Mouse (Mus musculus) intestine, embryonic 16.5 days (tissue): ENCODE results near the gene Rtn3. TPM values are rescaled to one million over a fixed set of nuclear protein-coding genes. Genes with fewer than 3 reads are reported as not detected.

Experiments used
- ATAC-seq: fragments of 200-750 bp; cut with Nextera tagmentation; 2 replicates; pipeline ENCODE4 v1.8.0; 2017; ENCODE audit warnings: moderate TSS enrichment, moderate library complexity
- H3K27ac ChIP-seq: fragments of 300-500 bp; sonication (generic); 2 replicates; pipeline ENCODE4 v1.5.1; 2014; ENCODE audit warnings: mild to moderate bottlenecking, low read length
- H3K27me3 ChIP-seq: fragments of 300-500 bp; sonication (generic); replicated peaks from 2 replicates; pipeline ENCODE4 v1.6.1; 2014; ENCODE audit warnings: low read length, control low read depth, mixed read lengths; ENCODE audit not compliant: control insufficient read depth, insufficient read depth
- H3K36me3 ChIP-seq: fragments of 300-500 bp; sonication (generic); 2 replicates; pipeline ENCODE4 v1.6.1; 2014; ENCODE audit warnings: low read length, control low read depth; ENCODE audit not compliant: control insufficient read depth, insufficient read depth
- H3K4me1 ChIP-seq: fragments of 300-500 bp; sonication (generic); 2 replicates; pipeline ENCODE4 v1.6.1; 2014; ENCODE audit warnings: low read length, control low read depth, mixed read lengths; ENCODE audit not compliant: control insufficient read depth, insufficient read depth
- H3K4me2 ChIP-seq: fragments of 300-500 bp; sonication (generic); 2 replicates; pipeline ENCODE4 v1.6.1; 2014; ENCODE audit warnings: low read depth, low read length, control low read depth
- H3K4me3 ChIP-seq: fragments of 300-500 bp; sonication (generic); 2 replicates; pipeline ENCODE4 v1.5.1; 2014; ENCODE audit warnings: mild to moderate bottlenecking, low read length
- H3K9ac ChIP-seq: fragments of 300-500 bp; sonication (generic); 2 replicates; pipeline ENCODE4 v1.6.1; 2014; ENCODE audit warnings: low read depth, low read length
- H3K9me3 ChIP-seq: fragments of 300-500 bp; sonication (generic); 2 replicates; pipeline ENCODE4 v1.6.1; 2016; ENCODE audit warnings: low read length, control low read depth; ENCODE audit not compliant: control insufficient read depth
- WGBS: fragments of 180-500 bp; shearing (Covaris S2); extraction: QIAGEN DNeasy Blood & Tissue Kit; methylation state at CpG from one replicate; pipeline ENCODE4 v1.1.7; 2014; 5-methylcytosine and 5-hydroxymethylcytosine counted together
- polyA plus RNA-seq: library from polyadenylated mRNA; unstranded; fragments of >200 nt; fragmentation: Nextera tagmentation; extraction: Ambion mirVana; gene quantifications from 2 replicates; pipeline ENCODE4 v1.2.1, GENCODE M21; 2015

Gene Rtn3
- polyA plus RNA-seq, 1 experiment from 2014 or later = 127 TPM

DNA sequence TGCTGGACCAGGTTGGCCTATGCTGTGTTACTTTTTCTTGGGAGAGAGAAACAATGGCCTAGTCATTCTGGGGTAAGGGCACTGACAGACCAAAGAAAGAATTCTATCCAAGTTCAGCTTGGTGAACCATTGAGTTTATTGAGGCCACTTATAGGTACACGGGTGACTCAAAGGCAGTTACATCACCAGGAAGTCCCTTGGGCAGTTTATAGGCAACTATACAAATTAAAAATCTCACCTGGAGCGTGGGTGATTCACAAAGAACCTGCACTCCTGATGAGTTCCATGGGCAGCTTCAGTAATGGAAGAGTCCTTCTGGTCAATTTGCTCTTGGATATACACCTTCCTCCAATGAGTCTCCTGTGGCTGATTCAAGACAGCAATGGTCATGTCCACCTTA lies 9.6 kb upstream of the Rtn3 start:
- no peak overlapping the region for H3K4me2 ChIP-seq
- peaks cover 2% of the 10 kb centered on the region; the same call in 1 of the 2 replicates for H3K4me1 ChIP-seq
- no peak overlapping the region for H3K4me3 ChIP-seq
- no peaks in the 10 kb centered on the region for H3K27me3 ChIP-seq
- no peak overlapping the region for H3K9ac ChIP-seq
- WGBS = 83% methylated on average over 2 of the region's 2 CpGs
- H3K36me3 ChIP-seq = no peaks in the 10 kb centered on the region
- peak overlapping the region; percentile 99 for H3K27ac ChIP-seq
- no peak for ATAC-seq
- no peaks in the 10 kb centered on the region for H3K9me3 ChIP-seq

- Histone ChIP-seq H3K9me3 (no peaks in the 10 kb centered on the region), H3K27ac (no peak overlapping the region), H3K9ac (no peak overlapping the region), H3K4me3 (no peak overlapping the region), H3K4me1 (no peaks in the 10 kb centered on the region; the same call in 1 of the 2 replicates), H3K4me2 (no peak overlapping the region), H3K36me3 (no peaks in the 10 kb centered on the region), H3K27me3 (no peaks in the 10 kb centered on the region)
- no peak for ATAC-seq
- 86% methylated on average over 6 of the region's 6 CpGs for WGBS
Observed at GRCm38 (mm10) chr19:7491960-7492359, 8.9 kb upstream of the Rtn3 start.

GRCm38 (mm10) chr19:7487680-7488079 lies 4.6 kb upstream of the Rtn3 start:
- Histone ChIP-seq H3K9me3 (no peaks in the 10 kb centered on the region), H3K27me3 (no peaks in the 10 kb centered on the region), H3K27ac (no peak overlapping the region), H3K36me3 (no peaks in the 10 kb centered on the region), H3K4me3 (no peak overlapping the region), H3K9ac (no peak overlapping the region), H3K4me1 (no peaks in the 10 kb centered on the region), H3K4me2 (no peak overlapping the region)
- WGBS = 83% methylated on average over 8 of the region's 8 CpGs
- no peak for ATAC-seq

- no peaks in the 10 kb centered on the region for H3K27me3 ChIP-seq
- no peak overlapping the region for H3K27ac ChIP-seq
- no peak for ATAC-seq
- H3K9me3 ChIP-seq = no peaks in the 10 kb centered on the region
- peaks cover 7% of the 10 kb centered on the region for H3K4me1 ChIP-seq
- no peak overlapping the region for H3K4me2 ChIP-seq
- H3K36me3 ChIP-seq = no peaks in the 10 kb centered on the region
- no peak overlapping the region for H3K9ac ChIP-seq
- WGBS = 64% methylated on average over 5 of the region's 5 CpGs
- H3K4me3 ChIP-seq = no peak overlapping the region
Observed at GRCm38 (mm10) chr19:7484076-7484475, 995 bp upstream of the Rtn3 start.

DNA sequence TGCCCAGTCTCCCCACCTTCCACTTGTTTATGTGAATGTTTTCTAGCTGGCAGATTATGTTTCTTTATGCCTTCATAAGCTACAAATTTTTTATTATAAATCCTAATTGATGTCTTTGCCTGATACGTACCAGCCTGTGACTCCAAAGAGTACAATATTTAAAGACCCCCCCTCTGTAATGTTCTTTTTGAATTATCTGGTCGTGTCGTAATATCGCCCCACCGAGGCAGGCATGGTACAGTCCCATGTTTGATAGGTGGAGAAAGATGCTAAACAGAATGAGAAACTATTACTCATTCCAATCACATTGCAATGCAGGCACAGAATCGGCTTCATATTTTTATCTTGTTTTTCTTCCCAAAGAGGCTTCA lies 416 bp upstream of the Rtn3 start:
- peak overlapping the region; percentile 43 for H3K4me2 ChIP-seq
- WGBS = 1% methylated on average over 6 of the region's 6 CpGs
- ATAC-seq = peak; percentile 65
- H3K9ac ChIP-seq = peak overlapping the region; percentile 55
- H3K27ac ChIP-seq = peak overlapping the region; percentile 55
- H3K27me3 ChIP-seq = no peaks in the 10 kb centered on the region
- H3K4me1 ChIP-seq = peaks cover 7% of the 10 kb centered on the region
- peak overlapping the region; percentile 99 for H3K4me3 ChIP-seq
- no peaks in the 10 kb centered on the region for H3K36me3 ChIP-seq
- no peaks in the 10 kb centered on the region for H3K9me3 ChIP-seq

GRCm38 (mm10) chr19:7482266-7482598 lies 849 bp downstream of the Rtn3 start:
- Histone ChIP-seq H3K27me3 (no peaks in the 10 kb centered on the region), H3K4me3 (peak overlapping the region; percentile 99), H3K27ac (peak overlapping the region; percentile 100), H3K9me3 (no peaks in the 10 kb centered on the region), H3K36me3 (no peaks in the 10 kb centered on the region), H3K9ac (peak overlapping the region; percentile 99), H3K4me2 (peak overlapping the region; percentile 59), H3K4me1 (peaks cover 7% of the 10 kb centered on the region)
- WGBS = under 1% methylated on average over 7 of the region's 7 CpGs
- no peak for ATAC-seq

- ATAC-seq = no peak
- 8% methylated on average over 12 of the region's 12 CpGs for WGBS
- H3K9me3 ChIP-seq = no peaks in the 10 kb centered on the region
- peaks cover 7% of the 10 kb centered on the region for H3K4me1 ChIP-seq
- no peaks in the 10 kb centered on the region for H3K27me3 ChIP-seq
- H3K4me3 ChIP-seq = peak overlapping the region; percentile 99
- peak overlapping the region; percentile 43 for H3K27ac ChIP-seq
- H3K36me3 ChIP-seq = no peaks in the 10 kb centered on the region
- H3K9ac ChIP-seq = peak overlapping the region; percentile 65
- H3K4me2 ChIP-seq = peak overlapping the region; percentile 59
Observed at GRCm38 (mm10) chr19:7481541-7482265, 1.4 kb downstream of the Rtn3 start.

GRCm38 (mm10) chr19:7479751-7480248 lies 3.3 kb downstream of the Rtn3 start:
- ATAC-seq = no peak
- 98% methylated on average over 3 of the region's 3 CpGs for WGBS
- H3K4me3 ChIP-seq = no peak overlapping the region
- H3K27ac ChIP-seq = no peak overlapping the region
- H3K9ac ChIP-seq = no peak overlapping the region
- H3K9me3 ChIP-seq = no peaks in the 10 kb centered on the region
- no peaks in the 10 kb centered on the region for H3K36me3 ChIP-seq
- peaks cover 7% of the 10 kb centered on the region for H3K4me1 ChIP-seq
- no peak overlapping the region for H3K4me2 ChIP-seq
- H3K27me3 ChIP-seq = no peaks in the 10 kb centered on the region

DNA sequence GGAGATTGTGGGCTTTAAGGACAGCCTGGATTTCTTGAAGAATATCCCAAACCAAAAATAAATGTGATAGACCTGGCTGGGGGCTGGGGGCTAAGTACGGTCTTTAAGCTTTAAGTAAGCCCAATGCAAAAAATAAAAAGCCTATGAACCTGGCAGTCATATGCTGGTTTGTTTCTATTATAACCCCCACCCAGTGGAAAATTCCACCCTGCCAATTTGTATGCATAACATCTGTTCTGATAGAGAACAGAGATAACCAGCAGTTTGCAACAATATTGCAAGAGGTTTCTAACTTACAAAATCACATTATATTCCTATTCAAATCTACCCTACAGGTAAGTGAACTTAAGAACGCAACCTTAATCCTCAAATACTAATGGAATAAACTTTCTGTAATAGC lies 12.4 kb downstream of the Rtn3 start:
- ATAC-seq = no peak
- Histone ChIP-seq H3K9me3 (no peaks in the 10 kb centered on the region), H3K27ac (no peak overlapping the region), H3K4me3 (no peak overlapping the region), H3K4me1 (0 out of 2 replicates have a peak, but pooled peaks cover 3% of the 10 kb centered on the region), H3K4me2 (no peak overlapping the region), H3K9ac (no peak overlapping the region), H3K36me3 (0 out of 2 replicates have a peak, but pooled peaks cover 2% of the 10 kb centered on the region), H3K27me3 (no peaks in the 10 kb centered on the region)
- WGBS = 94% methylated on average over 2 of the region's 2 CpGs

- Histone ChIP-seq H3K27me3 (no peaks in the 10 kb centered on the region), H3K4me2 (no peak overlapping the region), H3K4me3 (no peak overlapping the region), H3K4me1 (0 out of 2 replicates have a peak, but pooled peaks cover 3% of the 10 kb centered on the region), H3K27ac (no peak overlapping the region), H3K36me3 (no peaks in the 10 kb centered on the region), H3K9ac (no peak overlapping the region), H3K9me3 (no peaks in the 10 kb centered on the region)
- ATAC-seq = no peak
Observed at GRCm38 (mm10) chr19:7467915-7468314, 15.2 kb downstream of the Rtn3 start.
